Mouse (Mus musculus) left cerebral cortex, adult 8-10 months (tissue): ENCODE measurements around the gene Ocln. TPM values are rescaled to one million over a fixed set of nuclear protein-coding genes. Genes with fewer than 3 reads are reported as not detected.
"Not testable (repeated sequence)": the region's sequence is repeated elsewhere in the genome, so short reads cannot be mapped to it uniquely, and the experiment has no call there.

Source experiments
- DNase-seq, 2 experiments: peaks; one replicate each; pipeline ENCODE4 v3.0.0; 2022; ENCODE audit warnings: low spot score in 2 of 2
- total RNA-seq, 4 experiments: library from RNA; stranded (reverse); gene quantifications; 2 replicates each; pipeline ENCODE4 v1.2.4; 2022

The Ocln gene
- total RNA-seq, 4 experiments from 2014 or later: 7.4 to 12.2 (median 8.2) TPM

DNA sequence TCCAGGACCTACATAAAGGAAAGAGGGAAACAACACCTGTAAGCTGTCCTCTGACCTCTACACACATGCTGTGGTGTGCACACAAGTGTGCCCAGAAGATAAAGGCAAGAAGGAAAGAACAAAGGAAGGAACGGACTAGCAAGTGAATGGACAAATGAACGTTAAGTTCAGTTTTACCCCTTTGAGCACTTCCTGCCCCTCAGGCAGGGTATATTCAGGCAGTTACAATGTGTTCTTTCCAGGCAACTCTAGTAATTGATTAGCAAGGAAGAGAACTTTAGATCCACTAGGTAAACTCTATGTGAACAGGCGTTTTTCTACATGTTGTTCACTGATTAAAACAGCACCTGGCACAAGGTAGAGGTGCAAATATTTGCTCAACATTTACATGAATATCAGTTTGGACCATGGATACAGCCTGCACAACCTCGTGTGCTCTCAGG, 8.3 kb downstream of the Ocln start:
- DNase-seq: no peak

DNA sequence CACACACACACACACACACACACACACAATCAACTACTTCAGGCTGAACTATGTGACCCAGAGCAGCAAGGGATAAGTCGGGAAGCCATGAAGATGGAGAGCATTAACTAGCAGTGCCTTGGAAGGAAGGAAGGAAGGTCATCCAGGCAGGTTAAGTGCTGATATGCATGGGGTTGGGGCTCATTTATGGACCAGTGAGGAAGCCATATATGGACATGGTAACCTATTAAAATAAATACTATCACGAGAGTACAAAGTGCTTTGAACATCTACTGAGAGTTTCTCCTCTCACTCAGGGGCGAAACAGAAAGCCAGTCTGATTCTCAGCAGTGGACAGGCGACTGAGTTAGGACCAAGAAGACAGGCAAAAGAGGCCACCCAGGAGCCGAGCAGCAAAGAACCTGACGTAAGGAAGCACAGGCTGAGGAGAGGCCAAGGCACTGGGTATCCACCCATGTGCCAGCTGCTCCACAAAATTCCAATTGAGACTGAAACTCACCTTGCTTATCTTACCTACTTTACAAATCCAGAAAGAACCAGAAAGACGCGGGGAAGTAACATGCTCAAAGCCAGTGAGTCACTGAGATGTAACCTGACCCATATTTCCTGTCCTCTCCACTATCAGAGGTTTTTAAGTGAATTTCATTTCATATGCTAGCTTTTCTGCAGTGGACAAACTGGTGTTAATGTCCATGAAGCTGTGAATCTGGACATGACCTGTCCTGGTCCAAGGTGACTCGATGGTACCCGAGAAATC, 9.3 kb downstream of the Ocln start:
- no peak for DNase-seq

DNA sequence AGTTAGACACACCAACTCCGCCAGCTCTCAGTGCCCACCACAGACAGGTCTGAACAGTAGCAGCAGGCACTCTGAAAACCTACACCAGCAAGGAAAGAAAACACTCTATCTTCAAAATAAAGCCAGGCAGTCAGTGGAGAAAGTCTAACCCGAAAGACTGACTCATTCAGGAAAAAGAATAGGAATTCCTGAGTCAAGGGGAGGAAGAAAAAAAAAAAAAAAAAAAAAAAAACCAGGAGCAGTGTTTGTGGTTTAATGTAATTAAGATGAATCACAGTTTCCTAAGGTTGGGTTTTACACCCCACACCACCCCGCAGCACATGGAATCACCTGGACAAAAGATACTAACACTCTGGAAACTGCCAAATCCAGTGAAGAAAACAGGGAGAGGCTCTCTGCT, 16.4 kb downstream of the Ocln start:
- no peak for DNase-seq

DNA sequence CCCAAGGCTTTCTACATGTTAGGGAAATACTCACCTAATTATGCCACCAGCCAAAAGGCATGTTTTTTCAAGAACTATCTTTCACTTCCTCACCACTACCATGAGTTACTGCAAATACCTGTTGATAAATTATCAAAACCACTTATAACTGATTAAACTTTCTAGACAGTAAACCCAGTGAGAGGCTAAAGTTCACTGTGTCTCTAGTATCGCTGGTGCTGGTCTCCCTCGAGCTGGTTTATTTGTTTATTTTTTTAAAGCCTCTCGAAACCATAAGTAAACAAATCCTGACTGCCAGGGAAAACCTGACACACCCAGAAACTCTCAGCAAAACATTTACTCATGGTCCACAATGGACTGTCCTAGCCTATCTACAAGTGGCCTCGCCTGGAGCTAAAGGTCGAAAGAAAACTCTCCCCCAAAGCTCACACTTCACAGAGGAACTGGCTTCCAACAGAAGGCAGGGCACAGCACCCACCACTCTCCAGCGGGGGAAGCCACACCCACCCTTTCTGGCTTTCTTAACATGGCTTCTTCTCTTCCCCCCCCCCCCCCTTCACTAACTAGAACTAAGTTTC, 19.6 kb downstream of the Ocln start:
- DNase-seq: no peak

DNA sequence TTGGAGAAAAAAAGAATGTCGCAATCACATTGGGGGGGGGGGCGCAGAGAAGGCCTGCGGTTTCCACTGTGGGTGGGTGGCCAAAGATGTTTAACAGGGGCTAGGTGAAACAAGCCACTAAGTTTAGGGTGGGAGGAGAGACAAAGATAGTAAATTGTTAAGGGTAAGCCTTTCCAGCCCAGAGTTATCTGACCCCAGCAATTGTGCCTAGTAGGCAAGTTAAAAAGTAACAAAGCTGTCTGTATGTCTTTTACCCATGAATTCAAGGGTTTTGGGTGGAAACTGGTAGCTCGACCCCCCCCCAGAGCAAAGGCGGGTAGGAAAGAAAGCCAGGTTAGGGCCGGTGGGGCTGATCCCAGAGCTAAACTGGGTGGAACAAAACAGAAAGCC, 25.9 kb downstream of the Ocln start:
- no peak for DNase-seq

DNA sequence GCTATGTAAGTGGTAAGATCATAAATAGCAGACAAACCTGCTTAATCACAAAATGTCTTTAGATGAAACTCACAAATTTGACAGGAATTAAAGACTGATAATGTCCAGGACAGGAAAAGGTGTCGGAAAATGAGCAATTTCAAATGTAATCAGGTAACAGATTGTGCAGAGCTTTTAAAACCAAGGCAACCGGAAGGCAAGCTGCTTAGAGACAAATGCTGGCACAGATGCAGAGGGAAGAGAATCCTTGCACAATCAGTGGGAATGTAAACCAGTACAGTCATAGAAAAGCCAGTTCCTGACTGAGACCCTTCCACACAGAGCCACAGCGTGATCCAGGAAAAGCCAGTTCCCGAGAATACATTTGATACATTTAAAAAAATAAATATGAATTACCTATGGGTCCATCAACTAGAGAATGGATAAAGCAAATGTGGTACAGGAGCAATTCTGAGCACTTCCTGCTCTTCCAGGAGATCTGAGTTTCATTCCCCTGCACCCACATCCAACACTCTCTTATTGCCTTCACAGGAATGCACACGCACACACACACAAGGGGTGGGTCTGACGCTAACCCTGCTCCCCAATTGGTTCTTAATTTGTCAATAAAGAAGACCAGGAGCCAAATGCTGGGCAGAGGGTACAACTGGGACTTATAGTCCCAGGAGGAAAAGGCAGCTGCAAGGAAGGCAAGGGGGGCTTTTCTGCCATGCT, 26.4 kb downstream of the Ocln start:
- DNase-seq: no peak

DNA sequence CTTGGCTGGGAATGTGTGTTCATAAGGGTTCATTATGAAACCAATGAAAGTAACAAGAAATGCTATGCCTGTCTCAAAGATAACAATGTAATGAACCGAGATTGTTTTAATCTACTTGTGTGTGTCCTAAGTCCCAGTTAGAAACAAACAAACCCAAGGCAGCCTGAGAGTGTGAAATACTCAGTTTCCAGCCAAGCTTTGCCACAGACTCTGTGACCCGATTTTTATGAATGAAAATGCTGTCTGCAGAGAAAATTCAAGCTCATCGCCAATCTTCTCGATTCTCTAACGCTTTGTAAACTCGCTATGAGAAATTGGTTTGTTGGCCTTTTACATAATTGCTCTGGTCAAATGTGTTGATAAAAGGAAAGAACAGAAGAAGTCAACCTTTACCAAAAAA, 27.6 kb downstream of the Ocln start:
- DNase-seq: no peak

DNA sequence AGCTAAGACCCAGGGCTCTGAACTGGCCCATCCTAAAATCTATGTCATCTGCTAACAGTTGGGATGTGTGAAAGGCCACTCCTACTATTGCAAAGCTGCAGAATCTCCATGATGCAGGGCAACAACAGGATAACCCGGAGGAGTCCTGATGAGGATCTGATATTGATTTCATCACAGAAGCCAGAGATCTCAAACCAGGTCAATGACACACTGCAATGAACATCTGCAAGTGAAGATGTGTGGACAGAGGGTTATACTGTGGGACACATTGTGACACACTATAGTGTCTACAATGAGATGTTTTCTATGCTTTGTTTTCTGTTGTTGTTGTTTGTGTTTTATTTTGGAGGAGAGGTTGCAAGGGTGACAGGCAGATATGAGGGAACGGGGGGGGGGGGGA, 28.8 kb downstream of the Ocln start:
- DNase-seq: no peak

DNA sequence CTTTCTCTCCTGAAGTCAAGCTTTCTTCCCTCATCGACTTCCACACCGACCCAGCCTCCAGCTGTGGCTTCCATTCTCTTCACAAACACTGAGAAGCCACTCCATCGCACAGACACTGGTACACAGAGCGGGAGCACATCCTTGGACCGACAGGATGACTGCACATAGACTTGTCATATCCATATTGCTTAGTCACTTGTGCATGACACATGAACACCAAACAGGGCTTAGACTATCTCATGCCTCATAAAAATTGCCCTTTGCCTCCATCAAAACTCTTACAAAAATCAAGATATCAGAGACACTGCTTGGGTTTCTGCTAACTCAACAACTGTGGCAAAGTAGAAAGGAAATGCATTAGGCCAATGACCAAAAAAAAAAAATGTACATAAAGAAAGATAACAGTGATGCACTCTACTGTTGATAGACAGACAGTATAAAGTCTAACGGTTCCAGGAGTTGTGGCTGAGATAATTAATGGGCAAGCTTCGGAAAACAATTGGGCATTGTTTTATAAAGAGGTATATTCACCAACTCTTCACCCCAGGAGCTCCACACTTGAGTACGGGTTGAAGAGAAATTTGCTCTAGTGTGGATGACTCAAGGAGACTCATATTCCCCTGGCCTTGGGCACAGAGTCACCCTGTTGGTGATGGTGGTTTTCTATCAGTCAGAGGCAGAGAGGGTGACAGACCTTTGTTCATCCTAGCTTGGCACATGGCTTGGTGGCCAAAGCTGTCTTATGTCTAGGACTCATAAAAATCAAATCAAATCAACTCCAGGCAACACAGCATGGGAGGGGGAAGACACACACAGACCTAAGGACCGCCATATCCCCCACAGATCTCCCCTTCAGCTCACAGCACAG, 30.6 kb downstream of the Ocln start:
- DNase-seq: no peak

DNA sequence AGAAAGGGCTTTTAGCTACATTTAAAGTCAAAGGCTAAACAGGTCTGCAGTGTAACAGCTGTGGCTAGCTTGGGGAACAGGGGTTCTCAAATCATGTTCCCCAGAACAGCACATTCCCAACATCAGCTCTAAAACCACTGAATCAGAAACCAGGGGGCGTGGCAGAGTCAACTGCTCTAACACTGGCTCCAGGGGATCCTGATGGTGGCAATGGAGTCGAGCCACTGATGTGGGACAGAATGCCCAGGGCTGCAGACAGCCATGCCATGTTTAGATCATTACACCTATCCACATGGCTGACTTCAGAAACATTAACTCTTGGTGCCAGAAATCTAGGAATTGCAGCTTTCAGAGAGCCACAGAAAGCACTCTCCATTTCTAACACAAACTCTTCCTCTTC, 33.4 kb downstream of the Ocln start:
- no peak for DNase-seq

DNA sequence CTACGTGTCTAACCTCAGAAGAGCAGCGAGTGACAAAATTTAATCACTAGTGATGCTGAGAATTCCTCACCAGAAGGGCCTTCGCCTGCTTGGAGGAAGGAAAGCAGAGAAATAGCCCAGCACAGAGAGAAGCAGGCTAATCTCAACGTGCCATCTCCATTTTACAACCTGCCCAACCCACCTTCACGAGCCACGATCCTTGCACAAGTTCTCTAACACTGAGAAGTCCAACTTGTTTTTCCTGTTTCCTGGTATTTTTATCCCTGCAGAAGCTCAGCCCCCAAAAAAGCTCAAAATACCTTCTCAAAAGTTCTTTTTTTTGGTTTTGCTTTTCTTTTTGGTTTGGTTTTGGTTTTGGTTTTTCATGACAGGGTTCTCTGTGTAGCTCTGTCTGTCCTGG, 34.3 kb downstream of the Ocln start:
- no peak for DNase-seq

DNA sequence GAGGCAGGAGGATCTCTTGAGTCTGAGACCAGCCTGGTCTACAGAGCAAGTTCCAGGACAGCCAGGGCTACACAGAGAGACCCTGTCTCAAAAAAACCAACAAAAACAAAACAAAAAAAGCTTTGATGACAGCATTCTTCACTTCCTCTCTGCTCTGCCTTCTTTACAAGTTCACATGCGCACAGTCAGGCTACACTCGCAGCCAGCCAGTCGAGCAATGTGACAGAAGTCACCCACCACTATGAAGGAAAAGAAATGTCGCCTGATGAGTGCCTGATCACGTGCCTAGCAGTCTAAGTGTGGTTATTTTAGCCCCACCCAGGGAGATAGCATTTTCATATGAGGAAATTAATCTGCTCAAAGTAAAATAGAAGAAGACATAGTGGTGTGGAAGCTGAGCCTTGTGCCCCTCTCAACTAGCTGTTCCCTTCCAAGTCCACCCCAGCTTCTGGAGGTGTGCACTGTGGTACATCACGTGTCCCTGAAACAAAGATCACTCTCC, 34.8 kb downstream of the Ocln start:
- no peak for DNase-seq

DNA sequence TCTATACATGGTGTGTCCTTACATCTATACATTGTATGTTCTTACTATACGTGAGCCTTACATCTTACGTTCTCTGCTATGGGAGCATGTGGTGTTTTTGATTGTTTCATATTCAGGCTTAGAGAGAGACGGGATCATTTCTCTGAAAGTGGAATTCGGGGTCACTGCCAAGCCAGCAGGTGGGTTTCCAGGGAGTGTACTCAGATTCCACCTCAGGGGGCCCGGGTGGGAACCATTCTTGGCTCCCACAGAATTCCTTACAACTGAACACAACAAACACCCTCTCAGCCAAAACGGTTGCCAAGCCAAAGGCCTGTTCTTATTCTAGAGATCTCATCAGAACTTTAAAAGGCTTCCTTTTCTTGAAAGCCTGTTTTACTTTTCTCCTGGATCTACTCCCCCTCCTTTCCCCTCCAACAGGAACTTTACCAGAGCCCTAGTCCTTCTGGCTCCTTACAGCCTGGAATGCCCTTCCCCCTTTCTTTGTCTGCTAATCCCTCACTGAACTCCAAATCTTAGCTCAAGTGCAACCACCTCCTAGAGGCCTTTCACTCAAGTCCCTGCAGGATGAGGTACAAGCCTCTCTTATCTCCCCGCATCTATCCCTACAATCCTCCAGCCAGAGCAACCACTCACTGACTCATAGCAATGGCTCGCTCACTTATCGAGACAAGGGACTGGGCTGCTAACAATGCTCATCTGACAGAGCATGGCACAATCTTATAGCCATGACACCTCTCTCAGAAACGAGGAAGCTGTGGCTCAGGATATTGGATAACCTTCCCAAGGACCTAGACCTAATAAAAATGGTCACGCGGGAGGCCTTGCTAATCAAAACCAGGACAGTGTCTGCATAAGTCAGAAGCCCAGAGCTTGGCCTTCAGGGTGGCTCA, 36.1 kb downstream of the Ocln start:
- DNase-seq: no peak

DNA sequence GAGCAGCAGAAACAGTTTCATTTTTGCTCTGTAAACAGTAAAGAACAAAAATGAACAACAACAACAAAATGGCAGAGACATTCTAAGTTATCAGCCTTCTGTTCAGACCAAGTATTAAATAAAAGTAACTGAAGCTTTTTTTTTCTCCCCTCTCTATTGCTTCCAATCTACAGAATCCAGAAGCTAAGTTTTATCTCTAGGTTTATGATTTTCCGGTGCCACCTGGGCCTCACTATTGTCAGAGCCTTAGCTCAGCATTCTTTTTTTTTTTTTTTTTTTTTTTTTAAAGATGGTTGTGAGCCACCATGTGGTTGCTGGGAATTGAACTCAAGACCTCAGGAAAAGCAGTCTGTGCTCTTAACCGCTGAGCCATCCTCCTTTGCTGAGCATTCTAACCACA, 39.7 kb downstream of the Ocln start:
- DNase-seq: no peak

DNA sequence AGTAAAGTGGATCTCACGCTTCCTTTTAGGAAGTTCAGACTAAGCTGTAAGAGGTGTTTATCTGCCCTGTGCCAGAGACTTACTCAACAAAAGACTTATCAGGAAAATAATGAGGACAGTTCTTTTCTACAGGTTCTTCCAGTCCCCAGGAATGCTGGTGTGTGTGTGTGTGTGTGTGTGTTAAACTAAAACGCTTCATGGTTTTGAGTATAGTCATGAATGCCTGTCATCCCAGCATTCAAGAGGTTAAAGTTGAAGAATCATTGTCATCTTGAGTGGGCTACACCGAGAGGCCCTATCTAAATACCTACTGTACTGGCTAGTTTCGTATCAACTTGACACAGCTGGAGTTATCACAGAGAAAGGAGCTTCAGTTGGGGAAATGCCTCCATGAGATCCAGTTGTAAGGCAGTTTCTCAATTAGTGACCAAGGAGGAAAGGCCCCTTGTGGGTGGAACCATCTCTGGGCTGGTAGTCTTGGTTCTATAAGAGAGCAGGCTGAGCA, 40.6 kb downstream of the Ocln start:
- no peak for DNase-seq

DNA sequence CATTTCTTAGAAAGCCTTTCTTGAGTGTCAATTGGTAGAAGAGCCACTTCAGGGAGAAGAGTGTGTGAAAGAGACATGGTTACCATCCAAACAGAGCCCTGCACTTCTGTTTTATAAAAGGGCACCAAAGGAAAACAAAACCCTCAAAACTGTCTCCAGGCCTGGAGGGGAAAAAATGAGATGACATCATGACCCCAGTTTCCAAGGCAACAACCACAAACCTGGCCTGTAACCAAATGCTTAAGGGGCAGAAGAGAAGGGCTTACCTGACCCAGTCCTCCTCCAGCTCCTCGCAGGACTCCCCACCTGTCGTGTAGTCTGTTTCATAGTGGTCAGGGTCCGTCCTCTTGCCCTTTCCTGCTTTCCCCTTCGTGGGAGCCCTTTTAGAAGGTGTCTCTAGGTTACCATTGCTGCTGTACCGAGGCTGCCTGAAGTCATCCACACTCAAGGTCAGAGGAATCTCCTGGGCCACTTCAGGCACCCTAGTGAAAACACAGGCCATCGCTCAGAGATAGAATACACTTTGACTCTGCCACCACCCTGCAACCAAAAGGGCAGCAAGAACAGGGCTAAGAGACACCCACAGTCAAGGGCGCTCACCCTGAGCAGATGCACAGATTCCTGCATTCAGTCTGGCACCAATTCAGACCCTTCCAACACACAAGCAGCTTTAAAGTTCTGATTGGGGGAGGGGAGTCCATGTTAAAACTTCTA, 41.2 kb downstream of the Ocln start:
- no peak for DNase-seq

DNA sequence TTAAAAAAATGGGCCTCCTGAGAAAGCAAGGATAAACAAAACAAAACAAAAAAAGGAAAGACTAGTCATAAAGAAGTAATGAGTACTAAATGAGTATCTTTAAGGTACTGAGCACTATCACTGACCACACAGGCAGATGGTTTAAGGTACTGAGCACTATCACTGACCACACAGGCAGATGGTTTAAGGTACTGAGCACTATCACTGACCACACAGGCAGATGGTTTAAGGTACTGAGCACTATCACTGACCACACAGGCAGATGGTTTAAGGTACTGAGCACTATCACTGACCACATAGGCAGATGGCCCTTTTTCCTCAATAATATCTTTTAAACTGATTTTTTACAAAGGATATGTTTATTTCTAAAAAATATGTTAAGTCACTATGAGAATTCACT, 52.9 kb downstream of the Ocln start:
- not testable (repeated sequence) for DNase-seq

DNA sequence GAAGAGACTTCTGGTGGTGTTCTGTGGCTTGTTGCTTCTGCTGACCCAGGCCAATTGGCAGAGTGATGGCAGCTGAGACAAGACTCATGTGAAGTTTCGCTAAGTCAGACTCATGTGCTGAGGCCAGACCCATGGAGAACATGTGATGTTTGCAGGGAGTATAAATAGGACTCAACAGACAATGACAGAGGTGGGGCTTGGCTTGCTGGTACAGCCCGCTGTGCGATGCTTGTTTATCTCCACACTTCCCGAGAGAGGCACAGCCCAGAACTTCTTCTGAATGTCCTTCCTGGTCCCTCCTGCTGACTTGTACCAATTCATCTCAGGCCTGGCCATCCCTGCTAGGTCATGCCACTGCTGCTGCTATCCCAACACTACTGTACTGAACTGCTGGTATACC, 57.2 kb downstream of the Ocln start:
- DNase-seq: no peak

DNA sequence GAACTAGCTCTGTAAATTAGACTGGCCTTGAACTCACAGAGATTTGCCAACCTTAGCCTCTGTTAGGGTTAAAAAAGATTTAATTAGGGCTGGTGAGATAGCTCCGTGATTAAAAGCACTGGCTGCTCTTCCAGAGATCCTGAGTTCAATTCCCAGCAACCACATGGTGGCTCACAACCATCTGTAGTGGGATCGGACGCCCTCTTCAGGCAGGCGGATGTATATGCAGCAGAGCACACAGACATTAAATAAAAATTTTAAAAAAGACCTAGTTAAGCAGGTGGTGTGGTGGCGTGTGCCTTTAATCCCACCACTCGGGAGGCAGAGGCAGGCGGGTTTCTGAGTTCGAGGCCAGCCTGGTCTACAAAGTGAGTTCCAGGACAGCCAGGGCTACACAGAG, 58.1 kb downstream of the Ocln start:
- DNase-seq: not testable (repeated sequence)

DNA sequence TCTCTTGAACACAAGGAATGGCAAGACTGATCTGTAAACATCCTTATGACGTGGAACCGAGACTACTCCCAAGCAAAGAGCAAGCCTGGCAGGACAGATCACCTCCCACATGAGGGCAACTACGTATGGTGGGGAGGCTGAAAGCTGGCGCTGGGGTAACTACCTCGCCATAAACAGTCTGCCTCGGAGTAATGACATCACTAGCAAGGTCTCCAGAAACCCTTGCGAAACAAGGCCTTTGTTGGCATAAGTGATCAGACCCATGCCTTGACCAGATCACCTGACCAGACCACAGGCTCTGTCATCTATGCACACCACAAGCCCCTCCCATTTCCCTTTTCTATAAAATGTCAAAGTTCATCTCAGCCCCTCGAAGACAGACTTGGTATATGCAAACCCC, 59.2 kb downstream of the Ocln start:
- DNase-seq: no peak
